Mouse (Mus musculus): Measurements from ENCODE around the gene Rag2.

GRCm38 (mm10) chr2:101615464-101616305, 8.8 kb upstream of the Rag2 start:
- TF ChIP-seq CTCF (IDR thresholded peaks at IDR 0.05) (no peak), EP300 (IDR thresholded peaks at IDR 0.05) (no peak)
